Mouse (Mus musculus) left cerebral cortex, postnatal 4 days (tissue): ENCODE measurements around the gene Cybrd1. TPM values are rescaled to one million over a fixed set of nuclear protein-coding genes. Genes with fewer than 3 reads are reported as not detected.
A peak's percentile ranks its signal among the peaks of the same experiment; 100 is the strongest.

Experiments
- DNase-seq: peaks from one replicate; pipeline ENCODE4 v3.0.0-alpha.2; 2022
- intact Hi-C: fragments of 180-260 bp; cut with DNase I; formaldehyde crosslinking; loops from one replicate; pipeline ENCODE4 v1.15.1; 2025
- total RNA-seq, 2 experiments: library from RNA; stranded (reverse); gene quantifications; 2 replicates each; pipeline ENCODE4 v1.2.3; 2021

The Cybrd1 gene
- total RNA-seq, 2 experiments from 2014 or later: 5.4 to 7.6 TPM

DNA sequence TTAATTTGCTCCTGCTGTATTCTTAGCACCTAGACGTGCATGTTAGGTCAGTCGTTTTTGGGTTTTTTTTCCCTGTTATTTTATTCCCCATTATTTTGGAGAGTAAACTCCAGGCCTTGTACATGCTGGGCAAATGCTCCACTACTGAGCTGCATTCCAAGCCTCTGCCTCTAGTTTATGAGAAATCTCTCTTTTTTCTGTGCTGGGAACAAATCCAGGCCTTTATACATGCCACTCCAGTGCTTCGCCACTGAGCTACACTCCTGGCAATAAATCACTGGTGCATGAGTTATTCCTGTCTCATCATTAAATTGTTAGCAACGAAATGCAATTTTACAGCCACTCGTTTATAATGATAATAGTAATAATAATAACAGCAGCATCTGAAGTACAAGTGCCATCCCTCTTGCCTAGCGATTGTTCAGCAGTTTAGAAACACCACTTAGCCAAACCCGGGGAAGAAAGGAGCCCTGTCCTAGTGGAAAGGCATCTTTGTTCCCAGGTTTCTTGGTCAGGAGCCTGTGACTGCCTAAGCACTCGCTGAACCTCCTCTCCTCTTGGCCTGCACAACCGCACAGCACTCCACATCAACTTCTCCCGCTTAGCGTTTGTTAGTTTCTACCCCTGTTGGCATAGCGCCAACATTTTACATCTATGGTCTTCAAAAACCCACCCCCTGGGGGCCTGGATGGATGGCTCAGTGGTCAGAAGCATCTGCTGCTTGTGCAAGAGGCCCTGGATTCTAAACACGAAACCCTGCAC lies 4.7 kb downstream of the Cybrd1 start:
- intact Hi-C loops: no loop called here
- DNase-seq: peak; percentile 28

GRCm38 (mm10) chr2:71123591-71123990 lies 5.9 kb downstream of the Cybrd1 start:
- no peak for DNase-seq
- intact Hi-C loops: no loop called here

DNA sequence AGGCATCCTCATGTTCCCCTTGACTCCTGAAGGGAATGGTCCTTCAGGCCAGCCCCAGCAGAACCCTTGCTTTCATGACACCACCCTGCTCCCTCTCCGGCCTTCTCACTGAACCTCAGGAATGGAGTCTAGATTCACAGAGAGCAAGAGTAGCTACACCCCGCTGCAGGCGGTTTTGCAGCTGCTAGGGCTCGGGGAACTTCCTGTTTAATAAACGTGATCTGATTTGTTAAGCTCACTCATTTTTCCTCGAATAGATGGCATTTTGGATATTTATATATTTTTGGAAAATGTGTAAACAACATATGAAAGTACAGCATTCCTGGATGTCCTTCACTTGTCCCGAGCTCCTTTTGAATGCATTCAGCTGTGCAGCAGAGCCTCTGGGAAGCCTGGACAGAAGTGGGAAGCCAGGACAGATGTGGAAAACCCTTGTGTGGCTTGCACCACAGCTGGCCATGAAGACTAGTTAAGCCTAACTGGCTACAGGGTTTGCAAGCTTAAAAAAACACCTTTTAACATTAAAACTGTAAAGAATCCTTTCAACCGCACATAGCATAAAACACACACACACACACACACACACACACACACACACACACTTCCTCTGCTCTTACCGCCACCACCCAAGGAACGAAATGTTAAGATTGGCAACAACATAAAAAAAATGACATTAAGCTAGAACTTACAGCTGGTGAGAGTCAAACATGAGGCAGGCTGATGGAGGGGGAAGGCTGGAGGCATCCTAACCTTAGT lies 10.2 kb downstream of the Cybrd1 start:
- no peak for DNase-seq
- intact Hi-C loops: no loop called here

GRCm38 (mm10) chr2:71130366-71130765 lies 12.6 kb downstream of the Cybrd1 start:
- intact Hi-C loops: no loop called here
- no peak for DNase-seq

GRCm38 (mm10) chr2:71131866-71132496 lies 14.3 kb downstream of the Cybrd1 start:
- no peak for DNase-seq
- intact Hi-C loops: no loop called here

GRCm38 (mm10) chr2:71134041-71134505 lies 16.4 kb downstream of the Cybrd1 start:
- no peak for DNase-seq
- intact Hi-C loops: no loop called here

DNA sequence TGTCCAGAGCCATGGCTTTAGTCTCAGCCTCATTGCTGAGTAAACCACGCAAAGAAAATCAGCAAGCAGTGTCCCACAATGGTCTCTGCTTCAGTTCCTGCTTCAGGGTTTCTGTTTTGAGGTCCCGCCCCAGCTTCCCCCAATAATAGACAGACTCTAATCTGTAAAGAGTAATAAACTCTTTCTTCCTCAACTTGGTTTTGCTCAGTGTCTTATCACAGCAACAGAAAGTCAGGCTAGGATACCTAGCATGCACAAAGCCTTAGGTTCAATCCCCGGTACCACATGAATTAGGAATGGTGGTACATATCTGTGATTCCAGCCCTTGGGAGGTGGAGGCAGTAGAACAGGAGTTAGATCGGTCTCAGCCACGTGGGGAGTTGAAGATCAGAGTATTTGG lies 17.1 kb downstream of the Cybrd1 start:
- no peak for DNase-seq
- intact Hi-C loops: no loop called here

- intact Hi-C loops: no loop called here
- DNase-seq: no peak
Measured at GRCm38 (mm10) chr2:71140622-71141021, 22.9 kb downstream of the Cybrd1 start.

DNA sequence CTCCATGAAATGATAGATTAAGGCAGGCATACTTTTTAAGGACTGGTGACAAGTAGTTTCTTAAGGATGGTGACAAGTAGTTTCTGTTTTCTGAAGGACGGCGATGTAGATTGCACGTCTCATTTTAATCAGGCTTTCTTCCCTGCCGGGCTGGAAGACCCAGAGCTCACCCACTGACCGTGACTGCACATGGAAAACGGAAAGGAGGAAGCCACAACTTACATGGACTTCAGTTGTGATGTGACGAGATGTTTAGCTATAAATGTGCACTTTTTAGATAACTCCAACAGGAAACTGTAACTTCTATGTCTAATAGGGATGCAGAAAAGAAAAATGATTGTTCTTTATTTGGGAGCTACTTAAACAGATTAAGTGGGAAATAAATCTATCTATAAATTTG lies 24.7 kb downstream of the Cybrd1 start:
- intact Hi-C loops: no loop called here
- DNase-seq: no peak

DNA sequence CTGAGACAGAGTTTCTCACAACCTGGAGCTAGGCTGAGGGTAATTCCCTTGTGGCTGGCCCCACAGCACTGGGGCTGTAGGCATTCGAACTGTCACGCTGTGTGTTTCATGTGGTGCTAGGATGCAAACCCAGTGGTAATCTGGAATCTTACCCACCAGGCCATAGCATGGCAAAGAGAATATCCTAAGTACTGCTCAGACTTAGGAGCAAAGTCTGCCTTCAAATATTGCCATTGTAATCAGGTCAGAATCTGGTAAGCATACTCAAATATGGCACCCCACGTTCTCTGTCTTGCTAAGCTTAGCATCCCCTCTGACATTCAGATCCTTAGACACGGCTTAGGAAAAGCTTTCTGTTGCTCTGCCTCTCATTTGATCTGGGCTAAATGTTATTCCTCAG lies 28.1 kb downstream of the Cybrd1 start:
- DNase-seq: no peak
- intact Hi-C loops: no loop called here

DNA sequence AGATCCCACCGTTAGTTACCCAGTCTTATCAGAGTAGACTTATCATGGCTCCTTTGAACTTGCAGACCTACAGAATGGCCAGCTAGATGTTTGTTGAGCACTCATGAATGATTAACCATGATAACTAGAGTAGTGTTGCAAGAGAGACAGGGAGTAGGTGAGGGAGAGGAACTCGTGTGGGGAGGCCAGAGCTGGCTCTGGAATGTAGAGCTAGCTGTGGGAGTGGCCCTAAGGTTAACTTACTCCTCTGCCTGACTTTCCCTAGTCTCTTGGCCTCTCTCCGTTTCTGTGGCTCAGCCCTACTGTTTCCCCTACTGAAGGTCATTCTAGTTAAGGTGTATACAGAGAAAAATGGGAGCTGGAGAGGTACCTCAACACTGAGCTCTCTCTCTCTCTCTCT lies 28.5 kb downstream of the Cybrd1 start:
- intact Hi-C loops: no loop called here
- DNase-seq: no peak

- DNase-seq: no peak
- intact Hi-C loops: no loop called here
Measured at GRCm38 (mm10) chr2:71147816-71148215, 30.1 kb downstream of the Cybrd1 start.

- DNase-seq: no peak
- intact Hi-C loops: loop anchor here (10.0 kb wide), 1 partner anchor 73 kb away; no protein-coding TSS in a partner anchor
Measured at GRCm38 (mm10) chr2:71152170-71152569, 34.4 kb downstream of the Cybrd1 start.

DNA sequence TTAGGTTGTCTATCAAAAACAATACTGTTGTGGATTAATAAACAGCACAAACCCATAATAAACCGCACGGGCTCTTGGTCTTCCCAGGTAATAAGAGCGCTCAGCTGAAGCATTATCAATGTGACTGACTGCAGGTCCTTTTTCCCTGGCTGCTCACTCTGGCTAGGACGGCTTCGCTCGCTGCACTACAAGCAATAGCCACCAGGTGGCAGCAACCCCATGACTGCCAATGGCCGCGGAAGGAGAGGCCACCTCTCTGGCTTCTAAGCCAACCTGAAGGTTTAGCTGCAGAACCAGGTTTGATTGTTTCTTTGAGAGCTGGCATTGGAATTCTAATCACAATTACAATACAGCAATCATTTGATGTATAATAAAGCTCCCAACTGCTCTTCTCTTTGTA lies 37.8 kb downstream of the Cybrd1 start:
- DNase-seq: peak; percentile 74
- intact Hi-C loops: loop anchor here (10.0 kb wide), 1 partner anchor 69 kb away; no protein-coding TSS in a partner anchor

DNA sequence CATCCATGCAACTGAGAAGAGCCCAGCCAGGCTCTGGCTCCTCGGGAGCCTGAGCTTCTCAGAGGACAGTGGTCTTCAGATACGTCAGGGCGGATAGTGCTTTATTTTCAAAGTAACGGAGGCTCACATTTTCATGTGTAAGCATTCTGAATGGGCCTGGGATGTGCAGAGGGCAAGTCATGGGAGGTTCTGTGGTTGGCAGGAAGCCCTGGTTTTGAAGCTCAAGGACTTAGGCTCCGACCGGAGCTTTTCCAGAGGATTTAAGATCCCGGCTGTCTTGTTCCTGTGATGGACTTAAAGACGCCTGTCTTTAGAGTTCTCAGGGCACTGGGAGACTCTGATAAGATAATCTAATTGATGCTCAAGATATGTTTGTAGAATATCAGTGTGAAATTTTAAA lies 38.7 kb downstream of the Cybrd1 start:
- intact Hi-C loops: loop anchor here (10.0 kb wide), 1 partner anchor 68 kb away; no protein-coding TSS in a partner anchor
- no peak for DNase-seq

DNA sequence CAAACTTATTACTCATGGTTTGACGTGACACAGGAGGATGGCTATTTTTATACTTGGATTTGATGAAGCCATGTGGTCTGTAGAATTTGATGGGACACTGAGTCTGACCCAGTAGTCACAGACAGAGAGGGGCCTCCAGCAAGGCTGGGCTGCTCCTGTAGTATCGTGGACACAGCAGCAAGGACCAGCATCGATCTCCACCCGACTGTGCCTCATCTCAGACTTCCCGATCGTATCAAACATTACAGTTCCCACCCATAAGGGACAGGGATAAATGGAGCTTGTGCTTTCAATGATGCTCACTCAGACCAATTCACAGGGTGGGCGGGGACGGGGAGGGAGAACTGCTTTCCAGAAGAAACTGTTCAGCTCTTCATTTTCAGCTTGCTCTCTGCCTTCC lies 40.2 kb downstream of the Cybrd1 start:
- DNase-seq: no peak
- intact Hi-C loops: loop anchor here (10.0 kb wide), 1 partner anchor 67 kb away; no protein-coding TSS in a partner anchor

GRCm38 (mm10) chr2:71159576-71160306 lies 42.0 kb downstream of the Cybrd1 start:
- intact Hi-C loops: loop anchor here (10.0 kb wide), 1 partner anchor 65 kb away; no protein-coding TSS in a partner anchor
- no peak for DNase-seq

DNA sequence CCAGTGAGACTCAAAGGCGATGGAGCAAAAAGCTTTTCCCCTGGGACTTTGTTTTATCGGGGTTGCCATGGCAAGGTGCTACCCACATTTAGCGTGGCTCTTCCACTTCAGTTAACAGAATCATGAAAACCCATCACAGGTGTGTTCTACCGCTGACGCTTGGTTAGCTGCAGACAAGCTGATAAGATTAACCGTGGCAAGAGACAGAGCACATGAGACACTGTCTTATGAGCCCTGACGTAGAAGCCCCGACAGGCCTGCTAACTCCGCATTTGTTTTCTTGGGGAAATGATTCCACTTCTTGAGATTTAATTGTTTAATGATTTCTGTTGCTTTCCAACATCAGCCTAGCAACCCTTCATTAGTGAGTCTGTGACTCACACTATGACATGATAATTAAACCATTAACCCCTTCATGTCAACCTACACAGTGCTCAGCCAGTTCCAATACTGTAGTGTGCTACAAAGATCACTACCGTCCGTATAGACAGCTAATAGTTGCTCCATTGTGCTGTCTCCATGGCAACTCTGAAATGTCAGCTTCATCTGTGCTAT lies 42.7 kb downstream of the Cybrd1 start:
- DNase-seq: no peak

GRCm38 (mm10) chr2:71161558-71161957 lies 43.8 kb downstream of the Cybrd1 start:
- intact Hi-C loops: no loop called here
- no peak for DNase-seq

More for the DNA sequence above, 42.7 kb downstream of the Cybrd1 start:
- intact Hi-C loops: no loop called here
